Mouse (Mus musculus): ENCODE data around the gene Cnbp.

DNA sequence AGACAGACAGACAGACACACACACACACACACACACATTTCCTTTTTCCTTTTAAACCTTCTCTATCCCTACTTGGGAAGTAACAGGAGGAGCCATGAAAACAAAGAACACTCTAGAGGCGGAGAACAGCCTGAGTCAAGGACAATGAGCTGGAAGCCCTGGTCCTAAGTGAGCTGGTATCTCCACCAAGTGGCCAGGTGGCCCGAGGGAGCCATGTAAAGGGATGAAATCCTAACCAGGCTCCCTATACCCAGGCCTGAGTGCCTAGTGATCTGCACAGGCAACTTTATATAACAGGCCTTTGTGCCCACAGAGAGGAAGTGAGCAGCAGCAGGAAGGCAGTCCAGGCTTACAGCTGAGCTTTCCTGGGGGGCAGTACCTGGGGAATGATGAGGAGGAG lies 44.0 kb downstream of the Cnbp start:
- TF ChIP-seq CTCF (IDR thresholded peaks at IDR 0.05; ENCODE audit: extremely low read depth, insufficient read depth, insufficient read length, insufficient replicate concordance) (no peak), POLR2A (IDR thresholded peaks at IDR 0.05; ENCODE audit: low read depth, low read length) (no peak)

All from spleen, adult 2 months (tissue).